Mouse (Mus musculus) small intestine, adult 2 months (tissue): ENCODE data around the gene Ndufaf8. TPM values are rescaled to one million over a fixed set of nuclear protein-coding genes. Genes with fewer than 3 reads are reported as not detected.

Experiments used
- H3K27ac ChIP-seq: fragments of 200-500 bp; 2 replicates; pipeline ENCODE4 v1.5.1; 2012; ENCODE audit warnings: low read depth, low read length, control low read depth, inconsistent platforms; ENCODE audit not compliant: insufficient read depth
- H3K27me3 ChIP-seq: fragments of 200-500 bp; 2 replicates; pipeline ENCODE4 v1.6.1; 2012; ENCODE audit warnings: mild to moderate bottlenecking, moderate library complexity, low read length, inconsistent platforms; ENCODE audit not compliant: control insufficient read depth, insufficient read depth
- H3K36me3 ChIP-seq: fragments of 200-500 bp; 2 replicates; pipeline ENCODE4 v1.6.1; 2012; ENCODE audit warnings: mild to moderate bottlenecking, low read length, control low read depth, inconsistent platforms; ENCODE audit not compliant: control insufficient read depth, insufficient read depth
- H3K4me1 ChIP-seq: fragments of 200-500 bp; 2 replicates; pipeline ENCODE4 v1.6.1; 2012; ENCODE audit warnings: low read length, inconsistent platforms, mixed read lengths; ENCODE audit not compliant: control insufficient read depth, insufficient read depth, insufficient read length
- H3K4me3 ChIP-seq: fragments of 200-500 bp; 2 replicates; pipeline ENCODE4 v1.5.1; 2012; ENCODE audit warnings: low read depth, mild to moderate bottlenecking, control low read depth, inconsistent platforms, low read length, moderate library complexity
- CTCF ChIP-seq: fragments of 200-500 bp; IDR thresholded peaks from 2 replicates; pipeline ENCODE4 v1.5.1; 2012; ENCODE audit warnings: low read depth, mild to moderate bottlenecking, control low read depth, inconsistent platforms, low read length, moderate library complexity, mixed read lengths; ENCODE audit not compliant: insufficient replicate concordance, insufficient read length; ENCODE audit errors: extremely low read depth
- POLR2A ChIP-seq: fragments of 200-500 bp; IDR thresholded peaks from 2 replicates; pipeline ENCODE4 v1.6.1; 2012; ENCODE audit warnings: low read depth, mild to moderate bottlenecking, control low read depth, inconsistent platforms, low read length, moderate library complexity
- WGBS: fragments of 180-500 bp; shearing (Covaris S2); methylation state at CpG from one replicate; pipeline ENCODE4 v1.1.7; 2018; 5-methylcytosine and 5-hydroxymethylcytosine counted together
- polyA plus RNA-seq: library from polyadenylated mRNA; depleted of rRNA; stranded (reverse); fragments of >200 nt; gene quantifications from 2 replicates; pipeline ENCODE4 v1.2.3, GENCODE M21; 2012

The Ndufaf8 gene
- polyA plus RNA-seq, 1 experiment = 74.1 TPM

- no peaks in the 10 kb centered on the region for H3K27me3 ChIP-seq
- H3K4me3 ChIP-seq = no peak overlapping the region
- no peak for TF ChIP-seq POLR2A
- peak; percentile 33; the same call in 1 of the 2 replicates for TF ChIP-seq CTCF
- H3K27ac ChIP-seq = no peak overlapping the region
- peaks cover 10% of the 10 kb centered on the region for H3K4me1 ChIP-seq
- peaks cover 38% of the 10 kb centered on the region for H3K36me3 ChIP-seq
- WGBS = 76% methylated on average over 7 of the region's 7 CpGs
Observed at GRCm38 (mm10) chr11:120110554-120110953, 11.8 kb downstream of the Ndufaf8 start.

DNA sequence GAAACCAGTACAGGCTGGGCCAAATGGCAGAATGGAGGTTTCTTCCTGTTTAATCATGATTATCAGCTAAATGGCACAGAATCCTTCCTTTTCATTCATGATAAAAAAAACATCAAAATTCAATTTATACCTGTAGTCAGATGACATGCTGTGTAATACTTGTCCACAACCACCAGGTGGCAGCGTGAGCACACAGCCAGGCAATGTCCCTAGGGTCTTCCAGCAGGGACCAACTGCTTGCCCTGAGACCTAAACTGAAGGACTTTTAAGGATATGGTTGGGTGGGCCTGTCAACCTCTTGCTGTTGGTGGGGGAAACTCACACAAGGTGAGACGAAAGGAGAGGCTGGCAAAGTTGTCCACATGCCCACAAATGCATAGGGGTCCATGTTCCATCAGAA, 12.3 kb downstream of the Ndufaf8 start:
- WGBS = 33% methylated on average over 2 of the region's 2 CpGs
- H3K36me3 ChIP-seq = peaks cover 36% of the 10 kb centered on the region
- H3K27ac ChIP-seq = no peak overlapping the region
- no peak overlapping the region for H3K4me3 ChIP-seq
- no peaks in the 10 kb centered on the region for H3K27me3 ChIP-seq
- peaks cover 10% of the 10 kb centered on the region for H3K4me1 ChIP-seq
- TF ChIP-seq CTCF = peak; percentile 81; the same call in 1 of the 2 replicates
- no peak for TF ChIP-seq POLR2A

DNA sequence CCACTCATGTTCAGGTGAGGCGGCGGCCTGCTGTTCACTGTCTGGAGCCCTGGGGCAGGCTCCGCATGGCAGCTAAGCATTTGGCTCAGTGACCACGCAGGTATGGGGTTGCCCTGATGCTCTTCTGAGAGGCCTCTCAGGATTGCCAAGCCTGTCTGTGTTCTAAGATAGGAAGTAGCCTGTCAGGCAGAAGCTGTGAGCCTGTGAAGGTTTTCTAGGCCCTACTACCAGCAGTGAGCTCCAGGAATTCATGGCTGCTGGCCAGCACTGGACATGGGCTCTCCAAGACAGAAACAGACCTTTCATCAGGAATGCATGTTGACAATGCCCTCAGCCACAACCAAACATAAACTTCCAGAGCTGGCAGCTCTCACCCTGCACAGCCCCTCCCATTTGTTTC, 13.4 kb downstream of the Ndufaf8 start:
- no peak overlapping the region for H3K27ac ChIP-seq
- no peak overlapping the region for H3K4me3 ChIP-seq
- peaks cover 10% of the 10 kb centered on the region for H3K4me1 ChIP-seq
- WGBS = 93% methylated on average over 4 of the region's 4 CpGs
- TF ChIP-seq CTCF (no peak), POLR2A (no peak)
- peaks cover 40% of the 10 kb centered on the region for H3K36me3 ChIP-seq
- no peaks in the 10 kb centered on the region for H3K27me3 ChIP-seq

DNA sequence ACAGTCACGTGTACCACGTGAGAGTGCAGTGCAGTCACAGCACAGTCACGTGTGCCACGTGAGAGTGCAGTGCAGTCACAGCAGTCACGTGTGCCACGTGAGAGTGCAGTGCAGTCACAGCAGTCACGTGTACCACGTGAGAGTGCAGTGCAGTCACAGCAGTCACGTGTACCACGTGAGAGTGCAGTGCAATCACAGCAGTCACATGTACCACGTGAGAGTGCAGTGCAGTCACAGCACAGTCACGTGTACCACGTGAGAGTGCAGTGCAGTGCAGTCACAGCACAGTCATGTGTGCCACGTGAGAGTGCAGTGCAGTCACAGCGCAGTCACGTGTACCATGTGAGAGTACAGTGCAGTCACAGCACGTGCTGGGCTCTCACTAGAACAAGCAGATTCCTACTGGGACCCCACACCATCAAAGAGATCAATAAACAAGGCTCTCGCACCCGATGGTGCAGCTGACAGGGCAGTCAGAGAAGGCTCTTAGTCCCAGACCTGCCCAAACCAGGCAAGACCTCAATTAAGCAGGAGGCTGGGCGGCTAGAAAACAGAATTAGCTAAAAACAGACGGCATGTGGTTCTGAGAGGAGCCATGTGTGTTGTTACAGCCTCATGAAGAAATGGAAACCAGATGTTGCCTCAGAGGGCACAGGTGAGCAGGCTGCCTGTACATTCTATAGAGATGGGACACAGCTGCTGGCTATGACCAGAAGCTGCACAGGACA, 15.9 kb downstream of the Ndufaf8 start:
- TF ChIP-seq POLR2A (no peak), CTCF (no peak)
- no peak overlapping the region for H3K27ac ChIP-seq
- 96% methylated on average over 21 of the region's 21 CpGs for WGBS
- H3K36me3 ChIP-seq = peaks cover 44% of the 10 kb centered on the region
- no peak overlapping the region for H3K4me3 ChIP-seq
- no peaks in the 10 kb centered on the region for H3K27me3 ChIP-seq
- peaks cover 7% of the 10 kb centered on the region for H3K4me1 ChIP-seq

GRCm38 (mm10) chr11:120117626-120118025, 18.9 kb downstream of the Ndufaf8 start:
- no peaks in the 10 kb centered on the region for H3K4me1 ChIP-seq
- no peaks in the 10 kb centered on the region for H3K27me3 ChIP-seq
- no peak overlapping the region for H3K27ac ChIP-seq
- H3K4me3 ChIP-seq = no peak overlapping the region
- 86% methylated on average over 2 of the region's 2 CpGs for WGBS
- no peak for TF ChIP-seq CTCF
- no peak for TF ChIP-seq POLR2A
- H3K36me3 ChIP-seq = peaks cover 44% of the 10 kb centered on the region

DNA sequence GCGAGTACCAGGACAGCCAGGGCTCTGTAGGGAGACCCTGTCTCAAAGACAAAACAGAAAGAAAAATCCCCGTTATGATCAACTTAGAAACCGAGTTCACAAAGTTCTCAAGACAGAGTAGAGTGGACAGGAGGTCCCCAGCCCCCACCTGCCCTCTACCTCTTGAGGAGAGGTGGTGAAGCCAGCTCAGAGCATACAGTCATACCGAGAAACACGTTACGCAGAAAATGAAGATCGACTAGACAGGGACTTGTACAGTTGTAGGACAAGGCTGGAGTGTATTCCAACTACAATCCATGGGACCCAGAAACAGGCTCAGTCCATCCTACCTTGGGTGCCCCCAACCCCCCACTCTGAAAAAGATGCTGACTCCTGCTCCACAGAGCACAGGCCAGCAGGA, 20.4 kb downstream of the Ndufaf8 start:
- 90% methylated on average over 7 of the region's 7 CpGs for WGBS

GRCm38 (mm10) chr11:120119936-120120541, 21.3 kb downstream of the Ndufaf8 start:
- no peak for TF ChIP-seq CTCF
- TF ChIP-seq POLR2A = no peak
- H3K4me1 ChIP-seq = no peaks in the 10 kb centered on the region
- H3K27me3 ChIP-seq = no peaks in the 10 kb centered on the region
- no peak overlapping the region for H3K4me3 ChIP-seq
- no peak overlapping the region for H3K27ac ChIP-seq
- WGBS = 81% methylated on average over 10 of the region's 10 CpGs
- H3K36me3 ChIP-seq = peaks cover 60% of the 10 kb centered on the region

More for the DNA sequence above, 20.4 kb downstream of the Ndufaf8 start:
- H3K27me3 ChIP-seq = no peaks in the 10 kb centered on the region
- H3K36me3 ChIP-seq = peaks cover 56% of the 10 kb centered on the region
- no peak for TF ChIP-seq CTCF
- TF ChIP-seq POLR2A = no peak
- H3K4me3 ChIP-seq = no peak overlapping the region
- H3K4me1 ChIP-seq = no peaks in the 10 kb centered on the region
- H3K27ac ChIP-seq = no peak overlapping the region
